Mouse (Mus musculus) bone marrow, adult 2 months (tissue): ENCODE results near the gene Get4.

Experiments
- CTCF ChIP-seq: fragments of 200-500 bp; IDR thresholded peaks from 2 replicates; pipeline ENCODE4 v1.5.1; 2011; ENCODE audit warnings: low read length, control low read depth; ENCODE audit not compliant: control insufficient read depth, insufficient read depth
- POLR2A ChIP-seq: fragments of 200-500 bp; IDR thresholded peaks from 2 replicates; pipeline ENCODE4 v1.6.1; 2011; ENCODE audit warnings: low read depth, mild to moderate bottlenecking, control low read depth, low read length, borderline replicate concordance; ENCODE audit not compliant: control insufficient read depth

DNA sequence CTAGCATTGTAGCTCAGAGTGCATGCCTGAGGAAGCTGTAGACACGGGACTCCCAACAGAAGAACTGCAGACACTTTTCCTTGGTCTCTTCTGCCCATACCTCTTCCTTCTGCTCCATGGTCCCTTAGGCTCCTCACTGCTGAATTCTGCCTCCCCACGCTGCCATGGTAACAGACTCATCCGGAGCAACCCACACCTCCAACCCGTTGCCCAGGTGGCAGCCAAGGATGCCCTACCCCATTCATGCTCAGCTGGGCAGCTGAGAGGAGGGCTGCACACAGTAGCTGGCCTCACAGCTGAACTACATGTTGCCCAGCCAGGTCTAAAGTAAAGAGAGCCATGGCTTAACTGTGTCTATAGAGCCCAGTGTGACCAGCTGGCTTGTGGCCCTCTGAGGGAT is 36.5 kb downstream of the Get4 start:
- no peak for TF ChIP-seq POLR2A
- TF ChIP-seq CTCF: no peak
